Mouse (Mus musculus): ENCODE measurements around the gene Ece1.

Ece1 gene

DNA sequence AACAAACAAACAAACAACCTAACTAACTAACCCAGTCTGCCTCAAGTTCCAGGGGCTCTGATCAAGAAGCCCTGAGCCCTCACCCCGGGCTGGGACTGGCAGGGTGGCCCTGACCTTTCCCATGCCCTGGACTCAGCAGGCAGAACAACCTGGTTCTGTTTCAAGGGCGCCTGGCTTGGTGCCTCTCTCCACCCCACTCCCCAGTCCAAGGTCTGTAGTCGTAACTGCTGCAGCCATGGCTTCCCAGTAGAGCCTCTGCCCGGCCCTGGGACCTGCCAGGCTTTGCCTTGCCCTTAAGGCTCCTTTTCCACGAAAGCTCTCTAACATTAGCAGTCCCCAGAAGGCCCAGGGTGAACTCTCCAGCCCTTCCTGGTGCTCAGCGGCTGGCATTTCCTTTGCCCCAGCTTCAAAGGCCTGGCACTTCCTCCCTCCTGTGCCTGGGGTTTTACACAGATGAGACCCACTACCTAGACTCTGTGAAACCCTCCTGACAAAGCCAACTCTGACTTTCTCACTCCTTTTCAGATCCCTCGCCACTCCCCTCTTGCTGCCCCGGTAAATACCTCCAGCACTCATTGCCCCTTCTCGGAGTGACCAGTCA, 6.2 kb upstream of the Ece1 start:
- DNase-seq (ENCODE audit: low read depth, low spot score): no peak

DNA sequence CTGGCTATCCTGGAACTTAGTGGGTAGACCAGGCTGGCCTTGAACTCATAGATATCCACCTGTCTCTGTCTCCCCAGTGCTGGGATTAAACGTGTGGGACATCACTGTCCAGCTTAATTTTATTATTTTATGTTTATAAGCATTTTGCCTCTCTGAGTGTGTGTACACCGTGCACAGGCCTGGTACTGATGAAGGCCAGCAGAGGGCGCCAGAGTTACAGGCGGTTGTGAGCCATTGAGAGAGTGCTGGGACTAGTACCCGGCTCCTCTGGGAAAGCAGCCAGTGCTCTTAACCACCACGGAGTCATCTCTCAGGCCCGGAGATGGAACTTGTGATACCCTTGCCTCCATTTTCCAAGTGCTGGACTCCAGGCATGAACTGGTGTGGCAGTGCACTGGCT, 4.9 kb upstream of the Ece1 start:
- no peak for DNase-seq (ENCODE audit: low read depth, low spot score)

DNA sequence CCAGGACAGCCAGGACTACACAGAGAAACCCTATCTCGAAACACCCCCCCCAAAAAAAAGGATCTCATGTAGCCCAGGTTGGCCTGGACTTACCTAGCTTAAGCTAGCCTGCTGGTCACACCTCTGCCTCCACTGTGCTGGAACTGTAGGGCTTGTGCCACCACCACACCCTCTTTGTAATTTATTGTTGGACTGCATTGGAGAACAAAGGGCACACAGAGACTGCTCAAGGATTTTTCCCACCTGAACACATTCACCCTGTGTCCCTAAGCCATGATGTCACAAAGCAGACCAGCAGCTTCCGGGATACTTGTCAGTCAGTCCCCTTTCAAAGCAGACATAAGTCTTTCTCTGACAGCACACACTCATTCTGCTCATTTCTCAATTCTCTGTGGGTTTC, 3.7 kb upstream of the Ece1 start:
- DNase-seq (ENCODE audit: low read depth, low spot score): no peak

DNA sequence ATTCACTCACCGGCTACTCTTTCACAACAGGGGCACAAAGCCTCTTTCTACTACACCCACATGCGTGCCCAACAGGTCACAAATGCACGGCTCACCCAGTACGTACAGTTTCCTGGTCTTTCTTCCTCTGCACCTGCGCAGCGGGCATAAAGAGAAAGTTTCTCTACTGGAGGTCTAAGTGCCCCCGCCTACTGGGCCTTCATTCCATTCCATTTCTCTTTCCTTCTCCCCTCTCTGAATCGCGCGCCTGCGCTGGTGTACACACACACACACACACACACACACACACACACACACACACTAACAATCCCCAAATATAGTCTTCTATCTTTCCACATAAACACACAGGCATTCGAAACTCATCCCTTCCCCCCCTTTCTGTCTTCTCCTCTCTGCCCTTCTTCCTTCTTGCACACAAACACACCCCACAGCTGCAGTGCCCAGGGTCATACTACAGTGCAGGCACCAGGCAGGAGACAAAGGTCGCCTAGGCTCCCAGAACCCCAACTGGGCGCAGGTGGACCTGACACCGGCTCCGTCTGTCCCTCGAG, 501 bp upstream of the Ece1 start:
- DNase-seq (ENCODE audit: low read depth, low spot score): no peak

DNA sequence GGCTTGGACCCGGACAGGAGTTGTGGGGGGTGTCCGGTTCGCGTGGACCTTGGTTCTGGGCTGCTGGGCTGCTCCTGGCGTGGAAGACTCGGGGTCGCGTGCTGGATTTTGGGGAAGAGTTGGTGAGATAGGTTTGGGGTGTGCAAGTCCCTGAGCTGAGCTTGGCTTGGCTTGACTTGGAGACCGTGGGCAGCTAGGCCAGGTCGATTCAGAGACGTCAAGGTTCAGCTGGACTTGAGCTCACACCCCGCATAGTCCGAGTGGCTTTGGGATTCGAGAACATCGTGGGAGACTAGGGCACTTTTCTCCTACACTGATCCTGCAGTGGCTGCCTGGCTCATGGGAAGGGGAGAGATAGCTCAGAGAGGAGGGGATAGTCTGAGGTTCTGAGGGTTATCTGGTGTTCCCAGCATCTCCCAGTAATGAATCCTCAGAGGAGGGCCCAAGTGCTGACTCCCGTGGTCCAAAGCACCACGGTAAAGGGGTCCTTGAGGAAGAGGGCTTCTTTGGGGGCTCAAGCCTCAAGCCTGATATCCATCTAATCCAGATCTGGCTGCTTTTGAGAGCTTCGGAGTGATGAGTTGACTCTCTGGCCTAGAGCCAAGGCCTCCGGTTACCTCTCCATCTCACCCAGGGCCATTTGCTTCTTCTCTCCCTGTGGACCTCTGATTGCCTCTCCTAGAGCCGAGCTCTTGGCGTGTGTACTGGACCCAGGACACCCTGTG, 641 bp downstream of the Ece1 start:
- DNase-seq (ENCODE audit: low read depth, low spot score): no peak

DNA sequence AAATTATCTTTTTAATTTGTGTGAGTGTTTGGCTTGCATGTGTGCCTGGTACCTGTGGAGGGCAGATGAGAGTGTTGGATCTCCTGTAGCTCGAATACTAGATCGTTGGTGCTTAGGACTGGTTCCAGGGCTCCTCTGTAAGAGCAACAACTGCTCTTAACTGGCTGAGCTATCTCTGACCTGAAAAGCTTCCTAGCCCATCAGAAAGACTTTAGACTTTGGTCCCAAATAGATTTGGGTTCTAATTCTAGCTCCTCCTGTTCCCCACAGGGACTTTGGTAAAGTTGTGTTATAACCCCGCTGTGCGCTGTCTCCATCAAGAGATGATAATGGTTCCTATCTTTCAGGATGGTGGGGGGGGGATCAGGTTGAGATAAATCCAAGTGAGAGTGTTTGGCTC, 2.0 kb downstream of the Ece1 start:
- DNase-seq (ENCODE audit: low read depth, low spot score): no peak

DNA sequence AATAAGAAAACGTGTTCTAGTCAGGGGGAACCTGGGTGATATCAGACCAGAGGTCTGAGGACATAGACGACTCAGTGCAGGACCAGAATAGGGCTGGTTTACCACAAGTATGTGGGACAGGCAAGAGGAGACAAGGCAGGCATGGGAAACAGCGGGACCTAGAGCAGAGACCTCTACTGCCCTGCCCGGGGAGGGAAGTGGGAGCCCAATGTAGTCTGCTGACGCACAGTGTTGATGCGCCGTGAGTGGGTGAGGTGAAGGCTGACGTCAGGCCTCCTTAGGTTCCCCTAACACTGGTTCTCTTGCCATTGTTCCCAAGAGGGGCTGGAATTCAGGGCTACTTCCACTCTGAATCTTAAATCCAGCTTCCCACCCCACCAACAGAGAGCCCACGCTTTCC, 2.7 kb downstream of the Ece1 start:
- no peak for DNase-seq (ENCODE audit: low read depth, low spot score)

DNA sequence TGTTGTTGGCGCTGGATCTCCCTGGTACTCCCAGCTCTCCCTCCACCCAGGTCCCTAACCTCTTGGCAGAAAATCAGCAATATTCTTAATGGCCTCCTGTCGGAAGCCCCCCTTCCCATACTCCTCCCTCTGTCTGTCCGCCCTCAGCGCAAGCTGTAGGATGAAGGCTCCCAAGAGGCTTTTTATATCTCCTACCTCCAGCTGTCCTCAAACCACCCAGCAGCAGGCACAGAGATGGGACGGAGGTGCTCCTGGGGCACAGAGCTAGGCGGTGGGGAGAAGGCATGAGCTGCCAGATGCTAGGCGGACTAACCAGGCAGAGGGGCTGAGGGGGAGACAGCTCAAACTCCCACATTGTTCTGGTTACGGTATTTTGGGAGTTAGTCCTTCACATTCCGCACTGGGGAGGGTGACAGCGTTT, 3.2 kb downstream of the Ece1 start:
- no peak for DNase-seq (ENCODE audit: low read depth, low spot score)

DNA sequence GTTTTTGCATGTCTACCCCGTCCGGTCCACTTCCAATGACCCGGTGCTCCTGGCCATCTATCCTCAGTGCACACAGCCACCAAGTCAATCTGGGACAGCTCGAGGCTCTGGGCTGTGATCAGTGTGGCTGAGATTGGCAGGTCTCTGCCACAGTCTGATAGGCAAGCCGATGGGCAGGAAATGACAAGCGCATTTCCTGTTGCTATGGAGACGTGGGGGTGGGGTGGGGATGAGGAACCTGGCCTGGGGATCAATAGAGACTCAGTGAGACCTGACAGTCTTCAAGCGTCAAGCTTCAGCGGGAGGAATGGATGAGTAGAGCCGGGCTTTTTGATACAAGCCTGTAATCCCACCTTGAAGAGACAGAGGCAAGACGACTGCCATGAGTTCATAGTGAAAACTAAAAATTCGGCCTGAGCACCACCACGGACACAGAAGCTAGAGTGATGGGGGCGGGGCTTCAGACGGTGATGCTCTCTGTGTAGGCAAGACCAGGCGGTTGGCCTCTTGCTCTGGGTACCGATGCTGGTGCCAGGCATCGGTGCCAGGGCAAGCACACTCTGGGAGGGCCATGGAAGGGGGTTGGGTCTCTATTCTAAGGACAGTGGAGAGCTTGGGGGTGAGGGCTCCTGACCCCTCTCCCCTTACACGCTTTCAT, 4.3 kb downstream of the Ece1 start:
- DNase-seq (ENCODE audit: low read depth, low spot score): no peak

DNA sequence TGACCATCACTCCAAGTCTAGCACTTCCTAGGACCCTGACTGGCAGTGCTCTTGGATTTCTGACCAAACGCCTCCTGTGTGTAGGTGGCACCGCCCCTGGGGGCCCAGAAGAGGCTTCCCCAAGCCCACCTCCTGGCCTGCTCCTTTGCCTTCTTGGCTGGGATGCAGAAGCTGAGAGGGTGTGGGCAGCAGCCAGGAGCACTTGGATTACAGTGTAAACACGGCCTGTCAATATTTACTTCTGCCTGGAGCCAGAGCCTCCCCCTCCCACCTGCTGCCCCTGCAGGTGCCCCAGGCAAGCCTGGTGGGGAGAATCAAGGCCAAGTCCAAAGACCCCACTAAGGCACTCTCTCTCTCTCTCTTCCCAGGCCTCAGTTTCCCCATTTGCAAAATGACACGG, 5.2 kb downstream of the Ece1 start:
- DNase-seq (ENCODE audit: low read depth, low spot score): no peak

DNA sequence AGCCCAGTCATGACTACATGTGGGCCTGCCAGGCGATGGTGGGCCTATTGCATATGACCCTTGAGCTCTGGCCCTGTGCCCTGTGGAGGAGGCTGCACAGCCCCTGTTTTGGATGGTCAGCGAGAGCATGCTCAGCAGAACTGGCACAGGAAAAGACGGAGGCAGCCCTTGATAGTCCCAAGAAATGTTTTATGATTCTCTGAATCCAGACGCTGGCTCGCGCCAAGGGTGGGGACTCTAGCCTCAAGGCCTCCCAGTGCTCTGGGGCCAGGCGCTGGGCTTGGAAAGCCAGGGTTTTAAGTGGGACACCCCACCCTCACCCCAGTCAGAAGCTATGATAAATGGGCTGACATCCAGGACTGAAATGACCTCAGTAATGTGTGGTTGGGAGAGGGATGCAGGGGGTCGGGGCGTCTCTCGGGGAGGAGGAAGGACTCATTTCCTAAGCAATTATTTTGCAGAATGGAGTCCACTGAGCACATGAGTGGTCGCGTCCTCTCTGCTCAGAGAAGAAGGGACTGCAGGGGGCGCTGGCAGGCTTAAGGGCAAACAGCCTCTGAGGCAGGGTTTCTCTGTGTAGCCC, 5.7 kb downstream of the Ece1 start:
- no peak for DNase-seq (ENCODE audit: low read depth, low spot score)

DNA sequence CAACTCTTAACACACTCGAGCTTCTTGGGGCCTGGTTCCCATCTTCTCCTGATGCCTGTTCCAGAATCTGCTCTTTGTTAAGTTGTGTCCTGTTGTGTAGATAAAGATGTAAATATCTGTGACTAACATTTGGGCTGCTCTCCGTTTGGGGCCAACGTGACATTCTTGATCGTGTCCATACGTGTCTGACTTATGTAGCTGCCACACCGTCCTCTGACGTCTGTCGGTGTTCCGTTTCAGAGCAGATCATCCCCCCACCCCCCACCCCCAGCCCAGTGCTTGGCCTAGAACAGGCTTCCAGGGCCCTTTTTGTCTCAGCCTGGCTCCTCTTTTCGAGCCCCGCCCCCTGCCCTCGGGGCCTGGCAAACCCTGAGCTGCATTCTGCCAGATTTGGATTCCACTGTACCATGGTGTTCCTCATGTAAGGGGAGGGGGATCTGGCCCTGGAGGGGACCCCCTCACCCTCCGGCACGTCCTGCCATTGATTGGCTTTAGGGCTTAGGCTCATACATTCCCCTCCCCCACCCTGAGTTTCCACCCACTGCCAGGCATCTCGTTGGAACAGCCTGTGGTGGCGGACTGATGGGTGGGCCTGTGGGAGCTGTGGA, 7.7 kb downstream of the Ece1 start:
- DNase-seq (ENCODE audit: low read depth, low spot score): no peak

DNA sequence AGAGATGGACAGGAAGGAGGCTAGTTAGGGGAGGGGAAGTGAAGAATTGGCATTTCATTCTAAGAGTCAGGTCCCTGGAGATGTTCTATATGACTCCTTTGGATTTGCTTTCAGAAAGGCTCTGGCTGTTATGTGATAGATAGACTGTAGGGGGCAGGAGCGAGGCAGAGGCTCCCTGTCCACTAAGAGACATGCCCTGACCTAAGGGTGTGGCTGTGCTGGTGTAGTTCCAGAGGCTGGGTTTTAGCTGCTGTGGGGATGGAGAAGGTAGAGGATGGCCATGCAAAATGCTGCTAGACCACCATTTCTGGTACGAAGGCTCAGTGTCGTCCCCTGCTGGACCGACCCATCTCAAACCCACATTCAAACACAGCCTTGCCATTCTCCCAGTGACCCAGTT, 8.9 kb downstream of the Ece1 start:
- DNase-seq (ENCODE audit: low read depth, low spot score): no peak

DNA sequence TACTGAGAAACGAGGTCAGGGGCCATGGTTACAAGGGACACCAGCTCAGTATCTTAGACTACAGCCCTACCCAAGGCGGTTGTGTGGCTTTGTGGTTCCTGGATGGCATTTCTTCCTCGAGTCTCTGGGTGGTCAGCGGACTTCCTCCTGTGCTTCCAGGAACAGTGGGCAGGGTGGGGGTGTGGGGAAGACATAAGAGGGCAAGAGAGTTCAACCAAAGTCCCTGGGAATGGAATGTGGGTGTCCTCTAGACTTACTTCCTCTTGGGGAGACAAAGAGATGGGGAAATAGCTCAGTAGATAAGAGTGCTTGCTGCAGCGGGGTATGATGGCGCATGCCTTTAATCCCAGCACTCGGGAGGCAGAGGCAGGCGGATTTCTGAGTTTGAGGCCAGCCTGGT, 9.4 kb downstream of the Ece1 start:
- DNase-seq (ENCODE audit: low read depth, low spot score): no peak

DNA sequence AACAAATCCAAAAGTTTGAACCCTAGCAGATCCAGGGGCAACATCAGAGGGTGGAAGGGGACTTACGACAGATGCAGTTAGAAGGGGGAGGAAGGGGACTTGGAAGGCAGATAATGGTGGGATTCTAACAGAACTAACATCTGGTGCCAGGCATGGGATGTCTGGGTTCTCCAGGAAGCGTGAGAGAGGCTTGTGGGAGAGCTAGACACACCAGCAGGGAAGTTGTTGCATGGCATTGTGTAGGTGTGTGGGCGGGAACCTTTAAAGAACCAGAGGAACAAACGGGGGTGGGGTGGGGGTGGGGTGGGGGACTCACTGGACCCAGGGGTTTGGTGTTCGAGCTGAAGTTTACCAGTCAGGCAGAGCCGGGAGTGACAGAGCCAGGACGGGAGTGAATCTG, 12.3 kb downstream of the Ece1 start:
- no peak for DNase-seq (ENCODE audit: low read depth, low spot score)

DNA sequence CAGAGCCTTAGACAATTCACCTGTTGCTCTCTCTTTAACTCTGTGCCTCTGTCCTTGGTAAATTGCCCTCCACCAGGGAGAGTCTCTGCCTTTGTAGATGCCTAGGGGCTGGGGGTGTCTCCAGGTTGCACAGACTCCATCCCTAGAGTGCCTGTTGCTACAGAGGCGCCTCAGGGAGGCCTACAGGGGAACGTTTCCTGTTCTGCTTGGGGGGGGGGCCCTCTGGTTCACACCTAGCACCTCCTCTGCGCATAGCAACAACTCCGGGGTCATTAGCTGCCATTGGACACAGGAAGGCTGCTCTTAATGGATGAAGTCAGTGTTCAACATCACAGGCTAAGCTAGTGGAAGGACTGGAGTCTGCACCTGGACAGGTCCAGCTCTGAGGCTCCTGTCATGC, 12.8 kb downstream of the Ece1 start:
- no peak for DNase-seq (ENCODE audit: low read depth, low spot score)

DNA sequence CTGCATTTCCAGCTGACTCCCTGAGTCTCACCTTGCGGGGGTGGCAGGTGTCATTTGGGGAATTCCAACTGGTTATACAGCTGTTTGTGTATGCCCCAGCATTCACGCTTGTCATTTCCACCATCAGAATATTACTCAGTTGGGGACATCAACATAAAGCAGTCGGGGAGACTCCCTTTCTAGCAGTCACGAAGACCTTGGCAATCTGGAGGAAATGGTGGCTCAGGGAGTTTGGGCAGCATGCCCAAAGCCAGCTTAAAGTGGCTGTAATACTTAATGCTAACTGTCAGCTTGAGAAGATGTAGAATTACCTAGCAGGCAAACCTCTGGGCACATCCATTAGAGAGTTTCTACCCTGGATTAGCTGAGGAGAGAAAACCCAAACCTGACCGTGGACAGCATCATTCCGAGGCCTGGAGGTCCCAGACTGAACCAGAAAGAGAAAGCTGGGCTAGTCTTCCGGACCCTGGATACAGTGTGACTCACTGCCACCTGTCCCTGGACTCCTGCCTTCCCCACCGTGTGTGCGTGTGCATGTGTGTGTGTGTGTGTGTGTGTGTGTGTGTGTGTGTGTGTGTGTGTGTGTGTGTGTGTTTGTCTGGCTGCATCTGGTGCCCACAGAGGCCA, 13.5 kb downstream of the Ece1 start:
- DNase-seq (ENCODE audit: low read depth, low spot score): no peak

DNA sequence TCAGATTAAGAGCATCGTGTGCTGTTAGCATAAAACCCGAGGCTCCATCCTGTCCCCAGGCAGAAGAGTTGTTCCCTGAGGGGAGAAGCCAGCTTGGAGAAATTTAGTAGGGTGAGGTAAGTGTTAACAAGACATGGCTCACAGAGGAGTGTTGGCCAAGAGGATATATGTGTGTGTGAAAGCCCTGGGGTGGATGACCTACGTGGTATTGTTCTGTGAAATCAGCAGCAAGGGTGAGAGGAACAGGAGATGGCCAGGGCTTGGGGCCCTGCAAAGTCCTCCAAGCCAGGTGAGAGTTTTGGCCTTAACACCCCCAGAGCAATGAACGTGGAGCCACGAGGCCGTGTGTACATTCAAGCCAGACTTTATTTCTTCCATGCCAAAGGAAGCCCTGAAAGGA, 14.8 kb downstream of the Ece1 start:
- DNase-seq (ENCODE audit: low read depth, low spot score): no peak

DNA sequence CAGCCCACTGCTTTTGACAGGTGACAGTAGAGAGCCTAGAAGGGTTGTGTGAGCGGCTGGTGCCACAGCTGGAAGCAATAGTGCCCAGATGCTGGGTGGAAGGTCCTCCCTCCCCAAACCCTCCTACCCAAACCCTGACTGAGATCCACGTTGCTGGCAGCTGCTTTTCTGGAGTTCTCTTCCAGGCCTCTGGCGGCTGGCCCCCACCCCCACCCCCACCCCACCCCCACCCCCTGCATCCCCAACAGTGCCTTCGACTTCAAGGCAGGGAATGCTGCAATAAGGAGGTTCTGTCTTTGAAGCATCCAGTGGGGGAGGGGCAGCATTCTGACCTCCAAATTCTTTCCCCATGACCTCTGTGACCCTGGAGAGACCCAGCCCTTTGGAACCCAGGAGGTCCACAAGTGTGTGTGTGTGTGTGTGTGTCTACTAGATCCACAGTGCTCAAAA, 15.4 kb downstream of the Ece1 start:
- DNase-seq (ENCODE audit: low read depth, low spot score): no peak

DNA sequence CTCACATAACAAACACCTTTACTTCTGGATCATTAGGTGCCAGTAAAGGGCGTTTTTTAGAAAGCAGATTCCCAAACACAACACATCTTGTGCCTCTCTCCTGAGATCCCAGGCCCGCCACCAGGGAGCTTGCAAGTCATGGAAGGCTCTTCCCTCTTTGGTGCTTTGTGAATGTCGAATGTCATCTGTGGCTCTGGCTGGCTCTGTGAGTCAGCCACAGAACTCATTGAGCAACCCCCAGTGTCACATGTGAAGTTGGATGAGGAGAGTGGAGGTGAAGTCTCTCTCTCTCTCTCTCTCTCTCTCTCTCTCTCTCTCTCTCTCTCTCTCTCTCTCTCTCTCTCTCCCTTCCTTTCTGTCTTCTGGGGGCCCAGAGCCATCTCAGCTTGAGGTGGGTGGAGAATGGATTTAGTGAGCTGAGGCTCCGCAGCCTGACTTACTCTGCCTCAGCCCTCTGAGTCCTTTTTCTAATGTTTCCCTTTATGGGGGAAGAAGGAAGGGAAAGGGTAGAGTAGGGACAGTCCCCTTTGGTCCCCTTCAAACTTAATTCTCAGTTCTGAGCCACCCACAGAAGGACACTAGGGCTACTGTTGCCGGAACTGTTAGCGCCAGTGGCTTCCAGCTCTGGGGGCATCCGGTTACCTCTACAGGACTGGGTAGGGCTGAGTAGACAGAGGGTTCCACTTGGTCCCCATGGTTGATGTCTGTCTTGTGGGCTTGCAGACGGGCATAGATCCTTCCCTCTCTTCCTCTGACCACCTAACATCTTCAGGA, 17.5 kb downstream of the Ece1 start:
- no peak for DNase-seq (ENCODE audit: low read depth, low spot score)

DNA sequence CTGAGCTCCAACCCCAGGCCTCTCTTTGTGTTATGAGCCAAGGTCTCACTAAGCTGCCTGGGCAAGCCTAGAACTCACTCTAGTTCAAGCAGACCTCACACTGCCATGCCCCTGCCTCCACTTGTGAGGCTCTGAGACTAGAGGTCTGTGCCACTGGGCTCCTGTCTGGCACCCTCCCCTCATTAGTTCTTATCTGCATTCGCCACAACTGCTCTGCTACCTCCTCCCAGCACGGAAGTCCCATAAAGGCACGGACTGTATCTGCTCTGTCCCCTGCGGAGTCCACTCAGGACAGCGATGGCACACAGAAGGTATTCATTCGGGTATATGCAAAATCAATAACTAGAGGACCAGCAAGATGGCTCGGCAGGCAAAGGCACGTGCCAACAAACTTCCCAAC, 19.4 kb downstream of the Ece1 start:
- DNase-seq (ENCODE audit: low read depth, low spot score): no peak

Data from brain, embryonic 18.5 days (tissue).